Mouse (Mus musculus) liver, postnatal 0 days (tissue): ENCODE results near the gene Nyap1.

ENCODE experiments used
- CTCF ChIP-seq: sonication (generic); IDR thresholded peaks from 2 replicates; pipeline ENCODE4 v1.5.1; 2016; ENCODE audit warnings: antibody characterized with exemption, low read depth
- EP300 ChIP-seq: IDR thresholded peaks from 2 replicates; pipeline ENCODE4 v1.6.1; 2016; ENCODE audit warnings: antibody characterized with exemption, low read depth, mild to moderate bottlenecking

- no peak for TF ChIP-seq CTCF
- TF ChIP-seq EP300 = no peak
Measured at GRCm38 (mm10) chr5:137749196-137749836, 7.9 kb upstream of the Nyap1 start.
